Mouse (Mus musculus) ES-Bruce4 (cell line): ENCODE measurements around the gene Apoe. TPM values are rescaled to one million over a fixed set of nuclear protein-coding genes. Genes with fewer than 3 reads are reported as not detected.

Experiments
- H3K27ac ChIP-seq: 2 replicates; pipeline ENCODE4 v1.5.1; 2012; ENCODE audit warnings: low read length, inconsistent platforms; ENCODE audit not compliant: insufficient read depth
- H3K27me3 ChIP-seq: 2 replicates; pipeline ENCODE4 v1.6.1; 2012; ENCODE audit warnings: mild to moderate bottlenecking, low read length, inconsistent platforms; ENCODE audit not compliant: control insufficient read depth, poor library complexity, insufficient read depth, severe bottlenecking
- H3K36me3 ChIP-seq: 2 replicates; pipeline ENCODE4 v1.6.1; 2012; ENCODE audit warnings: inconsistent platforms, mild to moderate bottlenecking, low read length, moderate library complexity; ENCODE audit not compliant: control insufficient read depth, poor library complexity, insufficient read depth, severe bottlenecking
- H3K4me1 ChIP-seq: one replicate; pipeline ENCODE4 v1.8.1; 2011; ENCODE audit warnings: low read length; ENCODE audit not compliant: control insufficient read depth, insufficient read depth
- H3K4me3 ChIP-seq: 2 replicates; pipeline ENCODE4 v1.5.1; 2011; ENCODE audit warnings: low read depth, mild to moderate bottlenecking, low read length
- H3K9ac ChIP-seq: 2 replicates; pipeline ENCODE4 v1.6.1; 2012; ENCODE audit warnings: low read depth, mild to moderate bottlenecking, inconsistent platforms; ENCODE audit not compliant: poor library complexity, severe bottlenecking
- H3K9me3 ChIP-seq: replicated peaks from 2 replicates; pipeline ENCODE4 v1.6.1; 2012; ENCODE audit warnings: mild to moderate bottlenecking, low read length, inconsistent platforms; ENCODE audit not compliant: control insufficient read depth, poor library complexity, insufficient read depth, severe bottlenecking
- CTCF ChIP-seq: IDR thresholded peaks from one replicate; pipeline ENCODE4 v1.8.1; 2011; ENCODE audit warnings: low read depth, low read length
- EP300 ChIP-seq: IDR thresholded peaks from 2 replicates; pipeline ENCODE4 v1.6.1; 2011; ENCODE audit warnings: low read depth, low read length; ENCODE audit not compliant: insufficient read depth
- POLR2A ChIP-seq: IDR thresholded peaks from one replicate; pipeline ENCODE4 v1.8.1; 2011; ENCODE audit warnings: low read length; ENCODE audit not compliant: insufficient read depth
- polyA plus RNA-seq: library from polyadenylated mRNA; stranded (reverse); fragments of >200 nt; gene quantifications from 2 replicates; pipeline ENCODE4 v1.2.4, GENCODE M21; 2011; ENCODE audit warnings: low read depth; ENCODE audit not compliant: missing spikeins, insufficient read depth, insufficient read length

Apoe gene
- polyA plus RNA-seq, 1 experiment = 1,048 TPM

DNA sequence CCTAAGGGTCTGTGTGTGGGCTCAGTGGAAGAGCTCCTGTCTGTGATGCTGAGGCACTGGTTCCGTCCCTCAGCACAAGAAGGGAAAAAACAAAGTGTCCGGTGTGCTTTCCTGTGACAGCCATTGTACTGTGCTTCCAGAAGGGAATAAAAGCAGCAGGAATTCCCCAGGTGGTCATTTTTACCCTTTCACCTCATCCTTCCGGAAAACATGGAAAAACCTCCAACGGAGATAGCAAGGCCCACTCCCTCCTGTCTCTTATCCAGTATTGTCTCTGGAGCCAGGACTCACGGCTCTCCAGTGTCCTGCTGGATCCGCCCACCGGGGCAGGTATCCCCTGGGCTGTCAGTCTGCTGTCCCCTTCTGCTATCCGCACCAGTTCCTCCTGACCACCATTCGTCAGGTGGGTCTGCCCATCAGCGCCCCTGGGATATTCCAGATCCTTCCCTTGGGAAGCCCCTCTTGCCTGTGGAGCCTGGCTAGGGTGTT is 35.2 kb upstream of the Apoe start:
- Histone ChIP-seq H3K36me3 (peaks cover 68% of the 10 kb centered on the region), H3K27ac (no peak overlapping the region), H3K9me3 (0 out of 2 replicates have a peak, but pooled peaks cover 4% of the 10 kb centered on the region), H3K4me3 (no peak overlapping the region), H3K9ac (no peak overlapping the region), H3K27me3 (no peaks in the 10 kb centered on the region), H3K4me1 (no peaks in the 10 kb centered on the region)
- TF ChIP-seq EP300 (no peak), CTCF (no peak), POLR2A (no peak)

DNA sequence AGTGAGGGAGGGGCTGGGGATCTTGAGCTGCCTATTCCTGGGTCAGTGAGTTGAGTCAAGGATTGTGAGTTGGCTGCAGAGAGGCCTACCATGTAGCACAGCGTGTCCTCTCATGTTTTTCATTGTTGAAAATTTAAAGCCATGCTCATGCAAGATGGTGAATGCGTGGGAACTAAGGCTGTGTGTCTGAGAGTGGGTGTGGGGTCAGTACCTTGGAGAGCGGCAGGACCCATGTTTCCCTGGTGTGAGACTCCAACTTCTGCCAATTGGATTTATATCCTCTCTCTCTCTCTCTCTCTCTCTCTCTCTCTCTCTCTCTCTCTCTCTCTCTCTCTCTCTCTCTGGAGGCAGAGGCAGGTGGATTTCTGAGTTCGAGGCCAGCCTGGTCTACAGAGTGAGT is 27.6 kb upstream of the Apoe start:
- H3K27me3 ChIP-seq = no peaks in the 10 kb centered on the region
- TF ChIP-seq EP300 (no peak), CTCF (no peak), POLR2A (no peak)
- no peak overlapping the region for H3K9ac ChIP-seq
- no peak overlapping the region for H3K27ac ChIP-seq
- no peaks in the 10 kb centered on the region for H3K4me1 ChIP-seq
- H3K9me3 ChIP-seq = no peaks in the 10 kb centered on the region
- no peak overlapping the region for H3K4me3 ChIP-seq
- H3K36me3 ChIP-seq = peaks cover 62% of the 10 kb centered on the region

DNA sequence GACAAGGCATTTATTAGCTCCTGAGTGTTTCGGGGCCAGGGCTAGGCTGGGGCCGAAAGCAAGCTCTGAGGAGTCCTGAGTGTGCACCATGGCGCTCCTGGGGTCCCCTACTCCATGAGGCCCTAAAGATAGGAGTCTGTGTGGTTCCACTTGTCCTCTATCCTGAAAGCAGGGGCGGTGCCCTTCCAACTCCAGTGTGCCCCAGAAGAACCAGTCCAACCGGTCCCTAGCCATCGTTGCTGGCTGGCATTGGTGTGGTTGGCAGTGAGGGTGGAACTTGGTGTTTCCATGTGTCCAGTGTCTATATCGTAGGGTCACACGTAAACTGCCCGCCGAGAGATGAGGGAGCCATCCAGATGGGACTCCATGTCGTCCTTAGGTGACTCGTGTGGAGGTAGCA is 25.2 kb upstream of the Apoe start:
- H3K4me1 ChIP-seq = no peaks in the 10 kb centered on the region
- H3K9ac ChIP-seq = no peak overlapping the region
- TF ChIP-seq EP300 (no peak), CTCF (no peak), POLR2A (no peak)
- no peaks in the 10 kb centered on the region for H3K27me3 ChIP-seq
- no peak overlapping the region for H3K27ac ChIP-seq
- no peak overlapping the region for H3K4me3 ChIP-seq
- peaks cover 38% of the 10 kb centered on the region for H3K36me3 ChIP-seq
- H3K9me3 ChIP-seq = no peaks in the 10 kb centered on the region; the same call in 1 of the 2 replicates

DNA sequence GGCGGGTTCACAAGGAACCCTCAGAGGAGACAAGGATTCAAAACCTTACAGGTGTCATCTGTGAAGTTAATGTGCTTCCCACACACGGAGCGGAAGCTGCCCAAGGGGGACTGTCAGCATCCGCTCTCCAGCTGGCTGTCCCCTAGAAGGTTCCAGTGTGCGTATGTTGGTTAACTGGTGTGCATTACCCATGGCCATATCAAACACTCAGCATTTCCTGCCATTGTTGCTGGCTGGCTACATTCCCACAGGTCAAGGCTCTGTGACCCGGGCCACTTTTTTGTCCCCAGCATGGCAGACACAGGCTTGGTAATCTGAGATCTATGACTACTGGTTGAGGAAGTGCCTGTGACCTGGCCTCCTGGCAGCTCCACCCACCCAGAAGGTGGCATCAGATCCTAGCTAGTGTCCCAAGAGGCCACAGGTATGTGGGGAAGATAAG is 23.8 kb upstream of the Apoe start:
- no peak overlapping the region for H3K9ac ChIP-seq
- H3K9me3 ChIP-seq = no peaks in the 10 kb centered on the region; the same call in 1 of the 2 replicates
- peaks cover 30% of the 10 kb centered on the region for H3K36me3 ChIP-seq
- no peak overlapping the region for H3K4me3 ChIP-seq
- H3K27me3 ChIP-seq = no peaks in the 10 kb centered on the region
- TF ChIP-seq CTCF (no peak), EP300 (no peak), POLR2A (no peak)
- no peak overlapping the region for H3K27ac ChIP-seq
- H3K4me1 ChIP-seq = no peaks in the 10 kb centered on the region

DNA sequence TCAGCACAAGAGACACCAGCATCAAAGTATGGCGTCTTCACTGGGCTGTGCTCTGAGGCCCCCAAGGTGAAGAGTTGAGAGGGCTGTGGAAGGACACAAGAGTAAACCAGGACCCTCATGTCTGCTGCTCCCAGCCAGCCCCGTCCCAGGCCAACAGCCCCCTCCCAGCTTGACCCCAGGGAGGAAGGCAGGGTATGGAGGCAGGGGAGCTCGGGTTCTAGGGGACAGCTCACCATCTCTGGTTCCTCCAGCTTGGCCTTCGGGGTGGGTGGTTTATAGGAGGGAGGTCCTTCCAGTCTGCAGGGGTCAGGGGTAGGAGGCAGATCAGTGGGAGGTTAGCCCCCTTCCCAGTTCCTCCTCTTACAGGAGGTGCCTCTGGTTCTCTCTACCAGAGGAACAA is 20.2 kb upstream of the Apoe start:
- no peak overlapping the region for H3K4me3 ChIP-seq
- H3K4me1 ChIP-seq = no peaks in the 10 kb centered on the region
- H3K27me3 ChIP-seq = no peaks in the 10 kb centered on the region
- H3K9ac ChIP-seq = no peak overlapping the region
- TF ChIP-seq CTCF (no peak), EP300 (no peak), POLR2A (no peak)
- no peaks in the 10 kb centered on the region; the same call in 1 of the 2 replicates for H3K9me3 ChIP-seq
- H3K36me3 ChIP-seq = peaks cover 7% of the 10 kb centered on the region
- no peak overlapping the region for H3K27ac ChIP-seq

DNA sequence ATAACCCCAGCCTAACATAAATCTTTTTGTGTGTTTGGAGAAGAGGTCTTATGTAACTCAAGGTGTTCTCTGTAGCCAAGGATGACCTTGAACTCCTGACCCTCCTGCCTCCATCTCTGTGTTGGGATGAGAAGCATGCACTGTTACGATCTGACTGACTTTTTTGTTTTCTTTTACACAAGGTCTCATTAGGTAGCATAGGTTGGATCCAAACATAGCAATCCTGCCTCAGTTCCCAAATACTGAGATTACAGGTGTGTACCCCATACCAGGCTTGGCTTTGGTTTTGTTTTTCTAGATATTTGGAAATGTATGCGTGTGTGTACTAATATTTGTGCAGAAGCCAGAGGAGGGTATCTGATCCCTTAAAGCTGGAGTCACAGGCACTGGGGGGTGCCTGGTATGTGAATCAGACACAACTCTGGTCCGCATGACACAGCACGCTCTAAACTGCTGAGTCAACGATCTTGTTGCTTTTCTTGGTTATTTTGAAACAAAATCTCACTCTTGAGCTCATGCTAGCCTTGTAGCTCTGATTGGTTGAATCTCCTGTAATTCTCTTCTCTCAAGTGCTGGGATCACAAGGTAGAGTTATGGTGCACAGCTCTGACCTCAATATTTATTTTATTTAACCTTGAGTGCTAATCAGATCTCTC is 19.4 kb upstream of the Apoe start:
- Histone ChIP-seq H3K4me3 (no peak overlapping the region), H3K27ac (no peak overlapping the region), H3K9ac (no peak overlapping the region), H3K9me3 (no peaks in the 10 kb centered on the region; the same call in 1 of the 2 replicates), H3K36me3 (peaks cover 6% of the 10 kb centered on the region; the same call in 1 of the 2 replicates), H3K4me1 (no peaks in the 10 kb centered on the region), H3K27me3 (no peaks in the 10 kb centered on the region)
- TF ChIP-seq CTCF = no peak
- TF ChIP-seq EP300 = no peak
- no peak for TF ChIP-seq POLR2A
